Mouse (Mus musculus) cerebellum, postnatal 36 days (tissue): ENCODE data around the gene Ccdc38.
A peak's percentile ranks its signal among the peaks of the same experiment; 100 is the strongest.

ENCODE experiments used
- DNase-seq, 2 experiments: peaks; one replicate each; pipeline ENCODE4 v3.0.0; 2021 to 2022; ENCODE audit warnings: mixed read lengths in 2 of 2

Ccdc38 gene

GRCm38 (mm10) chr10:93614850-93615249 lies 74.4 kb downstream of the Ccdc38 start:
- DNase-seq: no peak

GRCm38 (mm10) chr10:93620438-93621179 lies 80.2 kb downstream of the Ccdc38 start:
- no peak for DNase-seq

- no peak for DNase-seq
Measured at GRCm38 (mm10) chr10:93623725-93624124, 83.3 kb downstream of the Ccdc38 start.

GRCm38 (mm10) chr10:93624151-93624550 lies 83.7 kb downstream of the Ccdc38 start:
- no peak for DNase-seq

- no peak for DNase-seq
Measured at GRCm38 (mm10) chr10:93630310-93630709, 89.9 kb downstream of the Ccdc38 start.

- DNase-seq: no peak
Measured at GRCm38 (mm10) chr10:93632086-93632485, 91.7 kb downstream of the Ccdc38 start.

GRCm38 (mm10) chr10:93633563-93633962 lies 93.1 kb downstream of the Ccdc38 start:
- DNase-seq: peak; percentile 87 to 91
